Mouse (Mus musculus): Measurements from ENCODE around the gene Ranbp10. TPM values are rescaled to one million over a fixed set of nuclear protein-coding genes. Genes with fewer than 3 reads are reported as not detected.

The Ranbp10 gene
- polyA plus RNA-seq, 1 experiment, result 44.3 TPM

DNA sequence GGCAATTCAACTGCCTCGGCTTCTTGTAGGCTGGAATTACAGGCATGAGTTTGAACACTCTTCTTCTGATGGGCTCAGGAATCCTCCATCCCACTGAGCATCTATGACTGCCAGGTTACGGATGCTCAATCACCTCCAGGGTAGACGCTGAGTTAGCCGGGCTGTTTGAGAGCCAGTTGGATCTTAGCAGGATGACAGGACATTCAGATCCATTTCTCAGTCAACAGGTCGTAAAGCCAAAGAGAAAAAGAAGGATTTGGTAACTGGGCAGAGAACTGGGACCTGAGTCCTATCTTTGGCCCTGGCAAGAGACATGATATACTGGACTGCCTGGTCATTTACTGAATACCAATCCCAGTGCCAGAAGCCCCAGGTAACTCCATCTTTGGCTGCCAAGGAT lies 87.9 kb downstream of the Ranbp10 start:
- no peak for TF ChIP-seq POLR2A (IDR thresholded peaks at IDR 0.05; ENCODE audit: borderline replicate concordance, low read depth, low read length)
- no peak for TF ChIP-seq CTCF (IDR thresholded peaks at IDR 0.05; ENCODE audit: low read depth, low read length)
- H3K4me1 ChIP-seq (ENCODE audit: control insufficient read depth, insufficient read depth, low read length), result no peaks in the 10 kb centered on the region
- H3K27ac ChIP-seq (ENCODE audit: insufficient read depth, low read depth, low read length), result no peak overlapping the region
- H3K4me3 ChIP-seq (ENCODE audit: insufficient read depth, low read length), result no peak overlapping the region

DNA sequence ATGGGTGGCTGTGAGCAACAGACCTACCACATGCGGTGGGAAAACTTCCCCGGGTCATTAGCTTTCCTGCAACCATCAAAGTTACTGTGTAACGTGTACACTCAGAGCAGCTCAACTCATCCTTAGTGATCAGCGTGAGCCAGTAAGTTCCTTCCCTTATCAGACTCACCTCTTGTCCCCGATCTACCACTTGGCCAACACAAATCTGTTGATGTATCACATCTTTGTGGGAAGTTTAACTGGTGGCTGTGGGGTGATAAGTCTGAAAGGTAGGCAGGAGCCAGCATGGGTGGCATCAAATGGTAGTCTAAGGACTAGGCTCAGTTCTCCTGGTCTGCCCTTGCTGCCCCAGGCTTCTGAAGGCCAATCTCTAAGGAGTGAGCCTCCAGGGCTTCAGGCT lies 95.0 kb downstream of the Ranbp10 start:
- Histone ChIP-seq H3K27ac (ENCODE audit: insufficient read depth, low read depth, low read length) (no peak overlapping the region), H3K4me1 (ENCODE audit: control insufficient read depth, insufficient read depth, low read length) (no peaks in the 10 kb centered on the region), H3K4me3 (ENCODE audit: insufficient read depth, low read length) (no peak overlapping the region)
- no peak for TF ChIP-seq POLR2A (IDR thresholded peaks at IDR 0.05; ENCODE audit: borderline replicate concordance, low read depth, low read length)
- no peak for TF ChIP-seq CTCF (IDR thresholded peaks at IDR 0.05; ENCODE audit: low read depth, low read length)

DNA sequence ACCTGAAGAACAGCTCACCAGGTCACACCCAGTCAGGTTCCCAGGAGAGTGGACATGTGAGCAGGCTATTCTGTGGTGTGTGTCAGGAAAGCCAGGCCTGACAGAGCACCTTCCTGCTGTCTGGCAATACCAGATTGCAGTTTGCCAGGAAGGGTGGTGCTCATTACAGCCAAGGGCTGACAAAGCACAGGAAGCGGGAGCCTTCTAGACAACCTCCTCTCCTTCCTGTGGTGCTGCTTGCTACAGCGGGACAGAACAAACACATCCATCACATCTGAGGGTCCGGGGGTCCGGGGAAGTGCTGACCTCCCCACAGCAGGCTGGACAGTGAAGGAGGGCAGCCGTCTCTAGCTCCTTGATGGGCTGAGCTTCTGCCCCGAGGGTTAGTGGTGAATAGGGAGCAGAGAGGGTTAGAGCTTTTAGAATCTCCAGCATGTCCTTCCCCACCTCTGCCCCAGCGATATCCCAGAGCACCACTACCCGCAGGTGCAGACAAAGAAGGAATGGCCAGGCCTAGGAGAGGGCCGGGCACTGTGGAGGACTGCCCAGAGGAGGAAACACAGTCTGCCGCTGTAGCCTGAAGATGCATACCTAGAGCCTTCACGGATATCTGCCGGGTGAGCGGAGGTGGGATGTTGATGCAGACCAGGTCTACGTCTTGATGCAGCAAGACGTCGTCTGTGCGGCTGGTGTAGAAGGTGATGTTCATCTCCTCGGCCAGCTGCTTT lies 99.6 kb downstream of the Ranbp10 start:
- TF ChIP-seq CTCF (IDR thresholded peaks at IDR 0.05; ENCODE audit: low read depth, low read length) (no peak), POLR2A (IDR thresholded peaks at IDR 0.05; ENCODE audit: borderline replicate concordance, low read depth, low read length) (no peak)
- Histone ChIP-seq H3K4me1 (ENCODE audit: control insufficient read depth, insufficient read depth, low read length) (no peaks in the 10 kb centered on the region), H3K27ac (ENCODE audit: insufficient read depth, low read depth, low read length) (no peak overlapping the region), H3K4me3 (ENCODE audit: insufficient read depth, low read length) (no peak overlapping the region)

DNA sequence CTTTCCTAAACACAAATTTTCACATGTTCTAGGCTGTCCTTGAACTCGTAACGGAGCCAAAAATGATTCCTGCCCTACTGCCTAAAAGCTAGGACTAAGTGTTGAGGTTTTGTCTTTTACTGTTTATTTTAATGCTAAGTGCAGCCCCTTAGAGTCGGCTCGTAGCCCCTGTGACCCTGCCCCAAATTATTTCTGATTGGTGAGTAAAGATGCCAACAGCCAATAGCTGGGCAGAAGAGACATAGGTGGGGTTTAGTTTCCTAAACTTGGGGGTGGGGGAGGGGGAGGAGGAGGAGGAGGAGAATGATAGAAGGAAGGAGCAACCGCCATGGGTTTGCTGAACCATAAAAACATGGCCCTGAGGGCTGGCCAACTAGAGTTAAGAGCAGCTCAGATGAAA lies 101.4 kb downstream of the Ranbp10 start:
- no peak for TF ChIP-seq CTCF (IDR thresholded peaks at IDR 0.05; ENCODE audit: low read depth, low read length)
- no peak for TF ChIP-seq POLR2A (IDR thresholded peaks at IDR 0.05; ENCODE audit: borderline replicate concordance, low read depth, low read length)
- Histone ChIP-seq H3K27ac (ENCODE audit: insufficient read depth, low read depth, low read length) (no peak overlapping the region), H3K4me1 (ENCODE audit: control insufficient read depth, insufficient read depth, low read length) (no peaks in the 10 kb centered on the region), H3K4me3 (ENCODE audit: insufficient read depth, low read length) (no peak overlapping the region)

DNA sequence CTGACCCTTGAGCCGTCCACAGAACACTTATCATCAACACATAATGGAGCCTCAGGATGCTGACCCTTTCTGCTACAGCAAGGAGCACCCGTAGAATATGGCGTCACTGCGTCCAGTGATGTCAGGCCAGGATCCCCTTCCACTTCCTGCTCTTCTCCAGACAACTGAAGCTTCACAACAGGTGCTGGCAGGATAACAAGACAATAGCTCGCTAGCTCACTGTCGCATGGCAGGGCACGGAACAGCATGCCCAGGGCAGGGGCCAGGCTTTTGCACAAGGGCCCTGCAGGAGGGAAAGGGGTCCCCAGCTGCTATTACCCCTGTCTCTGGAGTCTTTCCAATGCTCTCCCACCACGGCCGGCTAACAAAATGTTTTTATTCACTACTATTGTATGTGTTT lies 104.3 kb downstream of the Ranbp10 start:
- Histone ChIP-seq H3K4me3 (ENCODE audit: insufficient read depth, low read length) (no peak overlapping the region), H3K27ac (ENCODE audit: insufficient read depth, low read depth, low read length) (no peak overlapping the region), H3K4me1 (ENCODE audit: control insufficient read depth, insufficient read depth, low read length) (no peaks in the 10 kb centered on the region)
- TF ChIP-seq CTCF (IDR thresholded peaks at IDR 0.05; ENCODE audit: low read depth, low read length), result no peak
- no peak for TF ChIP-seq POLR2A (IDR thresholded peaks at IDR 0.05; ENCODE audit: borderline replicate concordance, low read depth, low read length)

DNA sequence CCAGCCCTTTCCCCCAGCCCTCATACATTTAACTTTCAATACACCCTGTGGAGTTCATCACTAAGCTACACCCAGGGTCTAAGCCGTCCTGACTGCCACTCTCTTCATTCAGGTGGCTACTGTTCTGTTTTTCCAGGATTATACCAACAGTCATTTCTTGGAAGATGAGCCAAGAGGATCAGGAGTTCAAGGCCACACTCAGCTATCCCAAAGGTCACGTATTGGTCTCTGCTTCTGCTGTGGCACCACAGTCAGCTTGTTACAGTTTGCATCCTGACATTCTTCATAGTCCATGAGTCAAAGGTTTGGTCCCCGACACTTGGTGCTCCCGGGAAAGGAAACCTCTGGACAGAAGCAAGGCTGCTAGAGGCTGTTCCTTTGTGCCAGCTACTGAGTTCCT lies 107.5 kb downstream of the Ranbp10 start:
- Histone ChIP-seq H3K4me3 (ENCODE audit: insufficient read depth, low read length) (no peak overlapping the region), H3K27ac (ENCODE audit: insufficient read depth, low read depth, low read length) (no peak overlapping the region), H3K4me1 (ENCODE audit: control insufficient read depth, insufficient read depth, low read length) (peaks cover 13% of the 10 kb centered on the region)
- no peak for TF ChIP-seq CTCF (IDR thresholded peaks at IDR 0.05; ENCODE audit: low read depth, low read length)

Other genes starting within 250 kb of the Ranbp10 start
- 15.5 and 17.9 TPM in 2 replicates for gene Ripor1, start 222.1 kb downstream of the Ranbp10 start, polyA plus RNA-seq (2012; ENCODE audit: insufficient read depth, insufficient read length, missing spikeins)
- gene Ctcf, start 190.8 kb downstream of the Ranbp10 start, polyA plus RNA-seq (2012; ENCODE audit: insufficient read depth, insufficient read length, missing spikeins), result 60.3 and 61.3 TPM in 2 replicates
- gene Agrp, start 190.0 kb downstream of the Ranbp10 start, polyA plus RNA-seq (2012; ENCODE audit: insufficient read depth, insufficient read length, missing spikeins), result not detected in 2 replicates
- 0.32 TPM in 1 of 2 replicates, not detected in the other for gene Carmil2, start 141.1 kb downstream of the Ranbp10 start, polyA plus RNA-seq (2012; ENCODE audit: insufficient read depth, insufficient read length, missing spikeins)
- 37.9 and 41.6 TPM in 2 replicates for gene Acd, start 126.2 kb downstream of the Ranbp10 start, polyA plus RNA-seq (2012; ENCODE audit: insufficient read depth, insufficient read length, missing spikeins)
- gene Pard6a, start 126.2 kb downstream of the Ranbp10 start, polyA plus RNA-seq (2012; ENCODE audit: insufficient read depth, insufficient read length, missing spikeins), result 9.4 and 11.2 TPM in 2 replicates
- gene 4933405L10Rik, start 119.7 kb downstream of the Ranbp10 start, polyA plus RNA-seq (2012; ENCODE audit: insufficient read depth, insufficient read length, missing spikeins), result not detected in 2 replicates
- 5.3 and 9.1 TPM in 2 replicates for gene Enkd1, start 119.1 kb downstream of the Ranbp10 start, polyA plus RNA-seq (2012; ENCODE audit: insufficient read depth, insufficient read length, missing spikeins)
- gene Gfod2, start 68.7 kb downstream of the Ranbp10 start, polyA plus RNA-seq (2012; ENCODE audit: insufficient read depth, insufficient read length, missing spikeins), result 0.75 and 1.4 TPM in 2 replicates
- not detected in 2 replicates for gene Tsnaxip1, start 381 bp upstream of the Ranbp10 start, polyA plus RNA-seq (2012; ENCODE audit: insufficient read depth, insufficient read length, missing spikeins)
- 16.9 and 17.1 TPM in 2 replicates for gene Cenpt, start 25.9 kb upstream of the Ranbp10 start, polyA plus RNA-seq (2012; ENCODE audit: insufficient read depth, insufficient read length, missing spikeins)
- gene Thap11, start 27.8 kb upstream of the Ranbp10 start, polyA plus RNA-seq (2012; ENCODE audit: insufficient read depth, insufficient read length, missing spikeins), result 27.4 and 28.5 TPM in 2 replicates
- 2.2 TPM in 1 of 2 replicates, not detected in the other for gene Nutf2, start 33.2 kb upstream of the Ranbp10 start, polyA plus RNA-seq (2012; ENCODE audit: insufficient read depth, insufficient read length, missing spikeins)
- gene Edc4, start 53.5 kb upstream of the Ranbp10 start, polyA plus RNA-seq (2012; ENCODE audit: insufficient read depth, insufficient read length, missing spikeins), result 23.6 and 29.8 TPM in 2 replicates
- not detected in 2 replicates for gene Nrn1l, start 66.2 kb upstream of the Ranbp10 start, polyA plus RNA-seq (2012; ENCODE audit: insufficient read depth, insufficient read length, missing spikeins)
- gene Pskh1, start 73.1 kb upstream of the Ranbp10 start, polyA plus RNA-seq (2012; ENCODE audit: insufficient read depth, insufficient read length, missing spikeins), result 18.0 and 18.8 TPM in 2 replicates
- 0.63 TPM in 1 of 2 replicates, not detected in the other for gene Ctrl, start 106.5 kb upstream of the Ranbp10 start, polyA plus RNA-seq (2012; ENCODE audit: insufficient read depth, insufficient read length, missing spikeins)
- 150 and 151 TPM in 2 replicates for gene Psmb10, start 111.1 kb upstream of the Ranbp10 start, polyA plus RNA-seq (2012; ENCODE audit: insufficient read depth, insufficient read length, missing spikeins)
- gene Lcat, start 116.0 kb upstream of the Ranbp10 start, polyA plus RNA-seq (2012; ENCODE audit: insufficient read depth, insufficient read length, missing spikeins), result 0.55 and 0.60 TPM in 2 replicates
- gene Slc12a4, start 138.7 kb upstream of the Ranbp10 start, polyA plus RNA-seq (2012; ENCODE audit: insufficient read depth, insufficient read length, missing spikeins), result 19.6 and 27.5 TPM in 2 replicates
- 3.2 and 3.6 TPM in 2 replicates for gene Dpep3, start 152.1 kb upstream of the Ranbp10 start, polyA plus RNA-seq (2012; ENCODE audit: insufficient read depth, insufficient read length, missing spikeins)
- gene Dus2, start 164.0 kb upstream of the Ranbp10 start, polyA plus RNA-seq (2012; ENCODE audit: insufficient read depth, insufficient read length, missing spikeins), result 6.1 and 8.3 TPM in 2 replicates
- not detected in 2 replicates for gene Dpep2nb, start 178.6 kb upstream of the Ranbp10 start, polyA plus RNA-seq (2012; ENCODE audit: insufficient read depth, insufficient read length, missing spikeins)
- 10.1 and 12.0 TPM in 2 replicates for gene Ddx28, start 184.5 kb upstream of the Ranbp10 start, polyA plus RNA-seq (2012; ENCODE audit: insufficient read depth, insufficient read length, missing spikeins)
- gene Nfatc3, start 231.5 kb upstream of the Ranbp10 start, polyA plus RNA-seq (2012; ENCODE audit: insufficient read depth, insufficient read length, missing spikeins), result 28.3 and 31.9 TPM in 2 replicates

All from bone marrow macrophage, adult 2 months (primary cell).